Comparison of ENCODE assay signal across 21 mouse cellular contexts in genomic region chr3:107751607-107752006, GRCm38 (mm10). TPM values are rescaled to one million over a fixed set of nuclear protein-coding genes. Genes with fewer than 3 reads are reported as not detected.
DNase-seq lines count a peak whose midpoint lies in the region; ATAC-seq and TF ChIP-seq lines count a peak whose summit lies in the region.
"Had no signal": no experiment of that assay in that cellular context is flagged by ENCODE, and none has a peak within 500 bp of the region (broad histone marks: within the 10 kb centered on the region; RNA-seq: fewer than 3 reads in every experiment).

No protein-coding gene starts in this region.

- H3K27me3 ChIP-seq in forebrain, embryonic 13.5 days = no peaks in the 10 kb centered on the region
- no peaks in the 10 kb centered on the region for H3K27me3 ChIP-seq in forebrain, embryonic 10.5 days (ENCODE audit: poor library complexity, severe bottlenecking)
- H3K27me3 ChIP-seq in limb, embryonic 15.5 days = no peaks in the 10 kb centered on the region
- H3K27me3 ChIP-seq: stomach, embryonic 15.5 days had no signal

- no peaks in the 10 kb centered on the region for H3K9me3 ChIP-seq in forebrain, embryonic 13.5 days (replicated peaks)
- H3K9me3 ChIP-seq in forebrain, embryonic 10.5 days = no peaks in the 10 kb centered on the region
- H3K9me3 ChIP-seq in limb, embryonic 15.5 days = no peaks in the 10 kb centered on the region
- H3K9me3 ChIP-seq: stomach, embryonic 15.5 days had no signal

- no peak overlapping the region for H3K9ac ChIP-seq in forebrain, embryonic 13.5 days
- H3K9ac ChIP-seq in limb, embryonic 15.5 days = no peak overlapping the region
- H3K9ac ChIP-seq: liver, postnatal 0 days; stomach, embryonic 15.5 days had no signal

- TF ChIP-seq POLR2A in brain, embryonic 14.5 days (IDR thresholded peaks at IDR 0.05; ENCODE audit: borderline replicate concordance, extremely low read depth, insufficient read depth, insufficient read length, poor library complexity, severe bottlenecking) = no peak

- peaks cover 16% of the 10 kb centered on the region for H3K4me1 ChIP-seq in forebrain, embryonic 13.5 days
- 0 out of 2 replicates have a peak, but pooled peaks cover 6% of the 10 kb centered on the region for H3K4me1 ChIP-seq in forebrain, embryonic 10.5 days
- peaks cover 16% of the 10 kb centered on the region for H3K4me1 ChIP-seq in limb, embryonic 15.5 days
- H3K4me1 ChIP-seq: stomach, embryonic 15.5 days had no signal

- H3K4me3 ChIP-seq in forebrain, embryonic 13.5 days = no peak overlapping the region
- H3K4me3 ChIP-seq in forebrain, embryonic 10.5 days = no peak overlapping the region
- H3K4me3 ChIP-seq in layer of hippocampus, adult 2 months = no peak overlapping the region
- H3K4me3 ChIP-seq in limb, embryonic 15.5 days = no peak overlapping the region
- H3K4me3 ChIP-seq: stomach, embryonic 15.5 days had no signal

- ATAC-seq in forebrain, embryonic 13.5 days = no peak
- ATAC-seq in limb, embryonic 15.5 days (ENCODE audit: insufficient number of reproducible peaks, low FRiP score, low TSS enrichment, low read depth) = no peak
- ATAC-seq: CD4-positive, CD25-positive, alpha-beta regulatory T cell, adult 4 months; intestine, embryonic 16.5 days; liver, postnatal 0 days; lung, postnatal 0 days; midbrain, embryonic 16.5 days had no signal

- peak overlapping the region; percentile 31; the same call in 1 of the 2 replicates for H3K27ac ChIP-seq in forebrain, embryonic 13.5 days
- no peak overlapping the region for H3K27ac ChIP-seq in forebrain, embryonic 10.5 days
- H3K27ac ChIP-seq in layer of hippocampus, adult 2 months = peak overlapping the region; percentile 0; the same call in 1 of the 2 replicates
- H3K27ac ChIP-seq in limb, embryonic 15.5 days = peak overlapping the region; percentile 67; the same call in 1 of the 2 replicates
- H3K27ac ChIP-seq: macrophage had no signal

- H3K36me3 ChIP-seq in forebrain, embryonic 13.5 days (ENCODE audit: poor library complexity, severe bottlenecking) = 0 out of 2 replicates have a peak, but pooled peaks cover 14% of the 10 kb centered on the region
- peaks cover 59% of the 10 kb centered on the region for H3K36me3 ChIP-seq in forebrain, embryonic 10.5 days (replicated peaks)
- peaks cover 84% of the 10 kb centered on the region for H3K36me3 ChIP-seq in limb, embryonic 15.5 days

- WGBS in forebrain, embryonic 13.5 days = 73% methylated on average over 3 of the region's 3 CpGs
- WGBS in forebrain, embryonic 10.5 days = 79% methylated on average over 3 of the region's 3 CpGs
- 47% methylated on average over 3 of the region's 3 CpGs for WGBS in limb, embryonic 15.5 days

- H3K4me2 ChIP-seq in forebrain, embryonic 13.5 days = no peak overlapping the region
- no peak overlapping the region for H3K4me2 ChIP-seq in limb, embryonic 15.5 days
- H3K4me2 ChIP-seq: heart, embryonic 11.5 days; liver, embryonic 11.5 days; stomach, embryonic 15.5 days had no signal

- TF ChIP-seq CTCF in layer of hippocampus, adult 2 months (conservative IDR thresholded peaks at IDR 0.05) = no peak
- TF ChIP-seq CTCF in brain, embryonic 14.5 days (IDR thresholded peaks at IDR 0.05; ENCODE audit: borderline replicate concordance, extremely low read depth, insufficient read depth, insufficient read length) = no peak

- no peak for DNase-seq in forebrain, embryonic 10.5 days (ENCODE audit: extremely low spot score, low spot score)
- no peak for DNase-seq in layer of hippocampus, adult 2 months (ENCODE audit: low spot score in 2 of 2)
- DNase-seq in layer of hippocampus, adult 8-10 months (ENCODE audit: low spot score in 2 of 2) = no peak
- peak; percentile 19 for DNase-seq in brain, embryonic 14.5 days (ENCODE audit: low read depth)
- DNase-seq in spleen, postnatal 36 days (ENCODE audit: low spot score in 2 of 2) = no peak
- DNase-seq: adrenal gland, postnatal 25 days; kidney, adult 9 months; kidney, postnatal 14 days; layer of hippocampus, postnatal 36 days; liver, postnatal 0 days; thymus, adult 2 months had no signal

RNA-seq across cellular contexts. Expression of gene Csf1, which starts 8.7 kb away (rescaled TPM):
- polyA plus RNA-seq in forebrain, embryonic 13.5 days (2015; fragmentation: Nextera tagmentation; extraction: Ambion mirVana) = 4.5 and 4.9 TPM in 2 replicates
- polyA plus RNA-seq in forebrain, embryonic 10.5 days (2016; fragmentation: Nextera tagmentation; extraction: Ambion mirVana) = 4.6 and 4.8 TPM in 2 replicates
- total RNA-seq in layer of hippocampus, adult 2 months (2021) = 10 to 100 TPM; 20.4 to 20.5 TPM
- 10 to 100 TPM; 24.9 to 58.2 (median 39.9) TPM for total RNA-seq in layer of hippocampus, adult 8-10 months (2022)
- polyA plus RNA-seq in brain, embryonic 14.5 days (2012; rRNA removed) = 6.4 and 8.5 TPM in 2 replicates
- 17.0 and 20.7 TPM in 2 replicates for polyA plus RNA-seq in limb, embryonic 15.5 days (2015; fragmentation: Nextera tagmentation; extraction: Ambion mirVana)

RNA-seq across cellular contexts. Expression of gene Ahcyl1, which starts 55.2 kb away (rescaled TPM):
- polyA plus RNA-seq in forebrain, embryonic 13.5 days (2015; fragmentation: Nextera tagmentation; extraction: Ambion mirVana) = 98.6 and 106 TPM in 2 replicates
- 92.3 and 92.4 TPM in 2 replicates for polyA plus RNA-seq in forebrain, embryonic 10.5 days (2016; fragmentation: Nextera tagmentation; extraction: Ambion mirVana)
- 100 to 1,000 TPM; 338 to 346 TPM for total RNA-seq in layer of hippocampus, adult 2 months (2021)
- 100 to 1,000 TPM; 302 to 352 (median 331) TPM for total RNA-seq in layer of hippocampus, adult 8-10 months (2022)
- polyA plus RNA-seq in brain, embryonic 14.5 days (2012; rRNA removed) = 173 and 195 TPM in 2 replicates
- polyA plus RNA-seq in limb, embryonic 15.5 days (2015; fragmentation: Nextera tagmentation; extraction: Ambion mirVana) = 61.5 and 74.7 TPM in 2 replicates
